Mouse (Mus musculus) spleen, embryonic (tissue): ENCODE data around the gene Hey2.

Source experiments
- CTCF ChIA-PET: fragments of 350-600 bp; sonication (Branson Sonifier 250); formaldehyde crosslinking; loops from one replicate; lab custom pipeline; 2022; lab: Charles Lee

Gene Hey2

GRCm38 (mm10) chr10:30791016-30791415, 51.6 kb downstream of the Hey2 start:
- CTCF ChIA-PET, result no interaction called here

- CTCF ChIA-PET, result no interaction called here
These were observed 53.1 kb downstream of the Hey2 start for GRCm38 (mm10) chr10:30789521-30789920.

DNA sequence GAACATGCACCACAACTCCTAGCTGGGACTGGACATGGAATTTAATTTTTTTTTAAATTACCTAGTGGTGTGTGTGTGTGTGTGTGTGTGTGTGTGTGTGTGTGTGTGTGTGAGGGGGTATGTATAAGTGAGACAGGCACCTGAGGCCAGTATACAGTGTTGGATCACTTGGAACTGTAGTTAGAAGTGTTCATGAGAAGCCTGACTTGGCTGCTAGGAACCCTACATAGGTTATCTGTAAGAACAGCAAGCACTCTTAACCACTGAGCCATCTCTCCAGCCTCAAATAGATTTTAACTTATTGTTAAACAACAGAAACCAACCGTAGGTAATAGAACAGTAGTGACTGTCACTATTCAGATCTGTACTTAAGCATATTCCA, 54.3 kb downstream of the Hey2 start:
- CTCF ChIA-PET, result interaction anchor here (0.7 kb wide), 1 partner anchor 43 kb away, joined by 4 read pairs; no protein-coding TSS in a partner anchor

DNA sequence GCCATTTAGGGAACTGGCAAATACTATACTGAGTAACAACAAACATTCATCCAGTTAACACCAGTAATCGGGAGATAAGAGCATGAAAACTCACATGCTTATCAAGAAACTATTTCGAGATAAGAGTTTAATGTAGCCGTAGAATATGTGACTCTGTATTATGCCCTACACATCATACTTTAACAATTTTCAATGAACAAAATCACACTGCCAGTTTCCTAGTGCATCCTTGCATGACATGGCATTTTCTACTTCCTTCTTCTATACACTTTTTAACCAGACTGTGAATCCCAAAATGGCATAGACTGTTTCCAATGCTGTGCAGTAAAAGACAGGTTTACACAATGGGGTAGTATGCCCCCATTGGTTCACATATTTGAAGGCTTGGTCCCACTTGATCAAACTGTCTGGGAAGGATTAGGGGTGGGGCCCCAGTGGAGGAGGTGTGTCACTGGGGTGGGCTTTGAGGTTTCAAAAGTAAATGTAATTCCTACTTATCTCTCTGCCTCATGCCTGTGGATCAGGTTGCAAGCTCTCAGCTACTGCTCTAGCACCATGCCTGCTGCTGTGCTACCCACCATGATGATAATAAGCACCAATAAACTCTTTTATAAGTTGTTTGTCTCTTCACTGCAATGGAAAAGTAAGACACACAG, 54.8 kb downstream of the Hey2 start:
- CTCF ChIA-PET, result interaction anchor here (0.7 kb wide), 1 partner anchor 42 kb away, joined by 4 read pairs; no protein-coding TSS in a partner anchor

DNA sequence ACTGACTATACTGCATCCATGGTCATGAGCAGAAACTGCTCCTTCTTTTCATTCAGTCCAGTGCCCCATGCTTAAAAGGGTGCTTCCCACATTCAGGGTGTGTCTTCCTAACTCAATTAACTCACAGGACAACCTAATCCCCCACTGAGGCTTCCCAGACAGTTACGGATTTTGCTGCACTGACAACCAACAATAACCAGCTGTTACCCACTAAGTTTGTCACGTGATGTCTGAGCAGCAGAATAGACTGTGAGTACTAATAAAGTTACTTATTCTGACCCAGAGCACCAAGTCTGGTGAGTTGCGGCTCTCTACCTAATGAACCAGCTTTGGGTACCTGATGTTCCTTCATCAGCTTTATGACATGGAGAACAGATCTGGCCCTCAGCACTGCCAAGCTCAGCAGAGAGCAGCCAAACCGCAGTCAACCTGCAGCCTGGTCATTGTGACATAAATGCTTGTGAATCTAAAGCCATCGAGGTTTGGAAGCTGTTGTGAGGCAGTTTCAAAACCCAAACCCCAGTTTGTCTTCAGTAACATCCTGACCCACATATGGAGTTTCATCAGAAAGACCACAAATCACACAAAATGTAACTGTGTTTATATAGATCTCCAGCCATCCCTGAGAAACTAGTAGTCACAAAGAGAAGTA, 56.4 kb downstream of the Hey2 start:
- CTCF ChIA-PET, result no interaction called here
